Mouse (Mus musculus): ENCODE results near the gene Exoc4. TPM values are rescaled to one million over a fixed set of nuclear protein-coding genes. Genes with fewer than 3 reads are reported as not detected.

The Exoc4 gene
- polyA plus RNA-seq, 1 experiment from 2014 or later, result 11.7 TPM

DNA sequence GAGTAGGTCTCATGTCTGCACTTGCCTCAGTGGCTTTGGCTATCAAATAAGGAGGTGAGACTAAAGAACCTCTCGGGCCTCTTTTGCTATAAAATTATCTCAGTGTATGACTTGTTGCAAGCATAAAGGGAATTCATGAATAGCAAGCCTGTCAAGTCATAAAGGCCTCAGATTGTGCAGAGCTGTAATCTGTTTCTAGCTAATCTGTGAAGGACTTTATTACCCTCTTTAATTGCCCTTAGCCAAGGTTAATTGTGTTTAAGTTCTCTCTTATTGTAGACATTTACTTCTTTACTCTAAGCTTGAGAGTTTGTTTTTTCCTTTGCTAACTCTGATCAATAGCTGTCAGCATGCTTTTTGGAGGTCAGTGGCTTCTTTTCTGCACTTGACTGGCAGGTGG, 191.6 kb downstream of the Exoc4 start:
- 56% methylated on average over 1 of the region's 1 CpGs for WGBS
- DNase-seq (ENCODE audit: low spot score) (no peak), ATAC-seq (no peak)
- Histone ChIP-seq H3K27me3 (replicated peaks; ENCODE audit: insufficient read depth, low read length) (no peaks in the 10 kb centered on the region), H3K27ac (ENCODE audit: low read length) (no peak overlapping the region), H3K4me2 (replicated peaks; ENCODE audit: low read depth, low read length) (no peak overlapping the region), H3K4me1 (ENCODE audit: insufficient read depth, low read depth, low read length) (no peaks in the 10 kb centered on the region), H3K9me3 (ENCODE audit: low read length) (no peaks in the 10 kb centered on the region; the same call in 1 of the 2 replicates), H3K9ac (replicated peaks; ENCODE audit: low read depth) (no peak overlapping the region), H3K4me3 (ENCODE audit: low read depth, low read length) (no peak overlapping the region), H3K36me3 (ENCODE audit: insufficient read depth, low read length) (no peaks in the 10 kb centered on the region)
- no peak for TF ChIP-seq EP300 (IDR thresholded peaks at IDR 0.05)
- no peak for TF ChIP-seq CTCF (IDR thresholded peaks at IDR 0.05)

DNA sequence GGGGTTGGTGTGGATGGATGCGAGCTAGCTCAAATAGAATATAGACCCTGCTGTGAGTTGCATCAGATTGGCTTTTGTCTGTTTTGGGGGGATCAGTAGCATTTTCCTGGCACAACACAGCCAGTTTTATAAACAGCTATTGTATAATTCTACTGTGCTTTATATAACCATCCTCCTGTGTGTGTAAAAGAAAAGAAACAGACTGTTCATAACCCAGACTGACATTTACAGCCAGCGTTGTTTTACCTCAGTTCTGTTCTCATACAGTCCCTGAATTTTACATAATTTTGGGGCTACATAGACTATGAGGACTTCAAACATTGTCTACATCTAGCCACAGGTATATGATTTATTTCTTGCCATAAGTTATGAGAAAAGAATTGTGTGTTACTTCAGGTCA, 204.9 kb downstream of the Exoc4 start:
- H3K27me3 ChIP-seq (replicated peaks; ENCODE audit: insufficient read depth, low read length), result no peaks in the 10 kb centered on the region
- H3K9ac ChIP-seq (replicated peaks; ENCODE audit: low read depth), result no peak overlapping the region
- DNase-seq (ENCODE audit: low spot score), result no peak
- H3K9me3 ChIP-seq (ENCODE audit: low read length), result no peaks in the 10 kb centered on the region
- no peak overlapping the region for H3K27ac ChIP-seq (ENCODE audit: low read length)
- no peak for ATAC-seq
- no peaks in the 10 kb centered on the region for H3K36me3 ChIP-seq (ENCODE audit: insufficient read depth, low read length)
- no peaks in the 10 kb centered on the region for H3K4me1 ChIP-seq (ENCODE audit: insufficient read depth, low read depth, low read length)
- TF ChIP-seq CTCF (IDR thresholded peaks at IDR 0.05) (no peak), EP300 (IDR thresholded peaks at IDR 0.05) (no peak)
- no peak overlapping the region for H3K4me2 ChIP-seq (replicated peaks; ENCODE audit: low read depth, low read length)
- H3K4me3 ChIP-seq (ENCODE audit: low read depth, low read length), result no peak overlapping the region
- WGBS, result 76% methylated on average over 2 of the region's 2 CpGs

DNA sequence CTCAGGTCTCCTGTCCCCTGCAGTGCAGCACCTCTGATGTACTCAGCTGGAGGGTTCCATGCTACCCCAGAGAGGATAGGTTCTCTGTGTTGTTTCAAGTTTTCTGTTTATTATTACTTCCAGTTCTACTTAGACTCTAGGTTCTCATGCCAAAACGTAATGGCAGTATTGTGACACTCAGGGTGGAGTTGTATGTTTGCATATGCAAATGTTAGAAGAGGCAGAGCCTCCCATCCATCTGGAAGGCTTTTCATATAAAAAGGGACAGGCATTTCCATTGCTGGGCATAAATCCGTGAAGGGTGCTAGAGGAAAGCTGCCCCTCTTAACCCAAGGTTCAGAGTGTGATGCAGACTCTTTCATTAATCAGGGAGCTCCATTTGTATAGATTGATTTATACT, 205.5 kb downstream of the Exoc4 start:
- WGBS, result 53% methylated on average over 2 of the region's 2 CpGs
- Histone ChIP-seq H3K36me3 (ENCODE audit: insufficient read depth, low read length) (no peaks in the 10 kb centered on the region), H3K9me3 (ENCODE audit: low read length) (no peaks in the 10 kb centered on the region), H3K27ac (ENCODE audit: low read length) (no peak overlapping the region), H3K27me3 (replicated peaks; ENCODE audit: insufficient read depth, low read length) (no peaks in the 10 kb centered on the region), H3K9ac (replicated peaks; ENCODE audit: low read depth) (no peak overlapping the region), H3K4me3 (ENCODE audit: low read depth, low read length) (no peak overlapping the region), H3K4me2 (replicated peaks; ENCODE audit: low read depth, low read length) (no peak overlapping the region), H3K4me1 (ENCODE audit: insufficient read depth, low read depth, low read length) (no peaks in the 10 kb centered on the region)
- ATAC-seq (no peak), DNase-seq (ENCODE audit: low spot score) (no peak)
- TF ChIP-seq EP300 (IDR thresholded peaks at IDR 0.05), result no peak
- no peak for TF ChIP-seq CTCF (IDR thresholded peaks at IDR 0.05)

DNA sequence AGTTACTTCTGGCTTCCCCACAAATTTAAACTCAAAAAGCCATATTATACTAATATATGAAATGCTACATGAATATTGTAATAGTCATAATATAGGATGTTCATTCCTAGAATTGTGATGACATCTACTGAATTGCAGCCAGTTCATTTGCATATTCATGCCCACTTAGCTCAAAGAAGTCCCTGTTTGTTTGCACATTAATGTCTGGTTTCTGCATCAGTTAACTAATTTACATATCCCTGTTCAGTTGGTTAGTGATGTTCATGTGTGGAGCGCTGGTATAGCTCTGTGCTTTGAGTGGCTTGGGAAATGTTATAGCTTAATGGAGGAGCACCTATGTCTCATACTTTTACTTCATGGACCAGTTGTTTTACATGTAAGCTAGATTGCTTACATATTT, 206.4 kb downstream of the Exoc4 start:
- Histone ChIP-seq H3K4me1 (ENCODE audit: insufficient read depth, low read depth, low read length) (no peaks in the 10 kb centered on the region), H3K9me3 (ENCODE audit: low read length) (no peaks in the 10 kb centered on the region), H3K4me2 (replicated peaks; ENCODE audit: low read depth, low read length) (no peak overlapping the region), H3K27me3 (replicated peaks; ENCODE audit: insufficient read depth, low read length) (no peaks in the 10 kb centered on the region), H3K36me3 (ENCODE audit: insufficient read depth, low read length) (no peaks in the 10 kb centered on the region), H3K27ac (ENCODE audit: low read length) (no peak overlapping the region), H3K9ac (replicated peaks; ENCODE audit: low read depth) (no peak overlapping the region), H3K4me3 (ENCODE audit: low read depth, low read length) (no peak overlapping the region)
- TF ChIP-seq EP300 (IDR thresholded peaks at IDR 0.05) (no peak), CTCF (IDR thresholded peaks at IDR 0.05) (no peak)
- no peak for ATAC-seq
- DNase-seq (ENCODE audit: low spot score), result no peak
- 95% methylated on average over 1 of the region's 1 CpGs for WGBS

DNA sequence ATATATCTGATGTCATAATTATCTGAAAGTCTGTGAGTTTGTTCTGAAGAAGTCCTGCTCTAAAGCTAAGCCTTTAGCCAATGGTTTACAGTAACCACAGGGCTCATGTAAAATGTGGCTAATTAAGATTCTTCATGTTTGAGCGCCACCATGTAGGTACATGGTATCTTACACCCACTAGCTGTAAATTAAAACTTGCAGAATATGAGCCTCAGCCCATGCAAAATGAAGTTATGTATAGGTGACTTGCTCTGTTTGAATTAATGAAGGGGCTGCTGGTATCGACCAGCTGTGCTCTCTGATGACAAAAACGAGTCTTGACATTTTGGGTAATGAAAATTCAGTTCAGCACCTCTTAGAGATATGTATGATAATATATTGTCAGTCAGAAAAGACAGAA, 216.0 kb downstream of the Exoc4 start:
- ATAC-seq (no peak), DNase-seq (ENCODE audit: low spot score) (no peak)
- Histone ChIP-seq H3K4me2 (replicated peaks; ENCODE audit: low read depth, low read length) (no peak overlapping the region), H3K27ac (ENCODE audit: low read length) (no peak overlapping the region), H3K4me3 (ENCODE audit: low read depth, low read length) (no peak overlapping the region), H3K9ac (replicated peaks; ENCODE audit: low read depth) (no peak overlapping the region), H3K9me3 (ENCODE audit: low read length) (no peaks in the 10 kb centered on the region), H3K4me1 (ENCODE audit: insufficient read depth, low read depth, low read length) (no peaks in the 10 kb centered on the region), H3K27me3 (replicated peaks; ENCODE audit: insufficient read depth, low read length) (no peaks in the 10 kb centered on the region), H3K36me3 (ENCODE audit: insufficient read depth, low read length) (no peaks in the 10 kb centered on the region)
- WGBS, result 81% methylated on average over 3 of the region's 3 CpGs
- no peak for TF ChIP-seq EP300 (IDR thresholded peaks at IDR 0.05)
- TF ChIP-seq CTCF (IDR thresholded peaks at IDR 0.05), result no peak

DNA sequence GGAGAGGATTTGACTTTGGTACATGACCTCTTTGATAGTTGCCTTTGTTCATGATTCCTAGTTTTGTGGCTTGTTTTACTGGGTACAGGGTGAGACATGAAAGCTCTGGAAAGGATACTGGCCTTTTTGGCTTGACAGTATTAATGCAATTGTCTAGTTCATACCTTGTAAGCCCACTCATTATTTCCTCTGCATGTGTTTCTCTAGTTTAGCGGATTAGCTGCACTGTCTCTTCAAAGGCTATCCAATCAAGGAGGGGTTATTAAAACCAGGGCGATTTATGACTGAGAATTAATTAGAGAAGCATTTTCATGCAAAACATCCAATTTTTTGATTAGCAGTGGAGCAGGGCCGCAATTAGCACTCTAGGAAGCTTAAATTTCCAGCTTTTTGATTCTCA, 216.5 kb downstream of the Exoc4 start:
- Histone ChIP-seq H3K4me2 (replicated peaks; ENCODE audit: low read depth, low read length) (no peak overlapping the region), H3K9ac (replicated peaks; ENCODE audit: low read depth) (no peak overlapping the region), H3K9me3 (ENCODE audit: low read length) (no peaks in the 10 kb centered on the region), H3K4me3 (ENCODE audit: low read depth, low read length) (no peak overlapping the region), H3K4me1 (ENCODE audit: insufficient read depth, low read depth, low read length) (no peaks in the 10 kb centered on the region), H3K27ac (ENCODE audit: low read length) (no peak overlapping the region), H3K27me3 (replicated peaks; ENCODE audit: insufficient read depth, low read length) (no peaks in the 10 kb centered on the region), H3K36me3 (ENCODE audit: insufficient read depth, low read length) (no peaks in the 10 kb centered on the region)
- DNase-seq (ENCODE audit: low spot score) (no peak), ATAC-seq (no peak)
- WGBS, result 85% methylated on average over 3 of the region's 3 CpGs
- TF ChIP-seq EP300 (IDR thresholded peaks at IDR 0.05), result no peak
- TF ChIP-seq CTCF (IDR thresholded peaks at IDR 0.05), result no peak

DNA sequence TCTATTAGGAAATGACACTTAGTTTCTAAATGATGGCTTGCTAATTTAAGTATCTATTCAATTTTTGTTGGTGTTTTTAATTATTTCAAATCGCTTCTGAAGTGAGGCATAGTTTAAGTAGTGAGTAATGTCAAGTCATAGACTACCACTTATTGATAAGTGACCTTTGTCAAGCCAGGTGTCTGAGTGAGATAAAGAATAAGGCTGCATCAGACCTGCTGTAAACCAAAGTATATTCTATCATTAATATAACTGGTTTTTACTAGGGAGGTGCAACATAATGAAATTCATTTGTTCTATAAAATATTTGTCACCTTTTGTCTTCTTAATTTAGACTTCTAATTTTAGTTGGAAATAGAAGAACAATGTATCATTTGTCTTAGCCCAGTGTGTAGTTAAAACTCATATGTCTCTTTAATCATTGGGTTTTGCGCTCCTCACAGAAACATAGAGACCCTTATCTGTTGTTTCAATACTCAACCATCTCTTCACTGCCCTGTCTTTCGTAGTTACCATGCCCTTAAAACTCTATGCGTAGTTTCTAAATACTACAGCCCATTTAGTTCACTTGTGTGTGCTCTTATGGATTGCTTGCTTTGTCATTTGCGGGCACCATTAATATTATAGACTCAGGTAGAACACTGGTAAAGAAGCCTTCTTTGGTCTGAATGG, 217.4 kb downstream of the Exoc4 start:
- no peaks in the 10 kb centered on the region for H3K4me1 ChIP-seq (ENCODE audit: insufficient read depth, low read depth, low read length)

More for the DNA sequence above, 217.4 kb downstream of the Exoc4 start:
- Histone ChIP-seq H3K9ac (replicated peaks; ENCODE audit: low read depth) (no peak overlapping the region), H3K36me3 (ENCODE audit: insufficient read depth, low read length) (no peaks in the 10 kb centered on the region), H3K4me3 (ENCODE audit: low read depth, low read length) (no peak overlapping the region), H3K27me3 (replicated peaks; ENCODE audit: insufficient read depth, low read length) (no peaks in the 10 kb centered on the region), H3K4me2 (replicated peaks; ENCODE audit: low read depth, low read length) (no peak overlapping the region), H3K9me3 (ENCODE audit: low read length) (no peaks in the 10 kb centered on the region), H3K27ac (ENCODE audit: low read length) (no peak overlapping the region)
- TF ChIP-seq EP300 (IDR thresholded peaks at IDR 0.05) (no peak), CTCF (IDR thresholded peaks at IDR 0.05) (no peak)
- ATAC-seq (no peak), DNase-seq (ENCODE audit: low spot score) (no peak)
- WGBS, result 75% methylated on average over 5 of the region's 5 CpGs

Measured in lung, postnatal 0 days (tissue).